Mouse (Mus musculus): ENCODE data around the gene Wdr45b. TPM values are rescaled to one million over a fixed set of nuclear protein-coding genes. Genes with fewer than 3 reads are reported as not detected.
"Not testable (repeated sequence)": the region's sequence is repeated elsewhere in the genome, so short reads cannot be mapped to it uniquely, and the experiment has no call there.

The Wdr45b gene
- total RNA-seq, 2 experiments from 2014 or later, result 33.4 to 34.2 TPM

GRCm38 (mm10) chr11:121328619-121329018 is 25.6 kb downstream of the Wdr45b start:
- DNase-seq, result no peak

- DNase-seq, result no peak
Measured at GRCm38 (mm10) chr11:121328206-121328605, 26.0 kb downstream of the Wdr45b start.

GRCm38 (mm10) chr11:121326681-121327080 is 27.6 kb downstream of the Wdr45b start:
- no peak for DNase-seq

GRCm38 (mm10) chr11:121326034-121326433 is 28.2 kb downstream of the Wdr45b start:
- no peak for DNase-seq

GRCm38 (mm10) chr11:121307712-121308111 is 46.5 kb downstream of the Wdr45b start:
- not testable (repeated sequence) for DNase-seq

- no peak for DNase-seq
Measured at GRCm38 (mm10) chr11:121306608-121307007, 47.6 kb downstream of the Wdr45b start.

- no peak for DNase-seq
Measured at GRCm38 (mm10) chr11:121305371-121305770, 48.9 kb downstream of the Wdr45b start.

GRCm38 (mm10) chr11:121300265-121300664 is 54.0 kb downstream of the Wdr45b start:
- no peak for DNase-seq

- DNase-seq, result no peak
Measured at GRCm38 (mm10) chr11:121298493-121298892, 55.8 kb downstream of the Wdr45b start.

GRCm38 (mm10) chr11:121294771-121295170 is 59.5 kb downstream of the Wdr45b start:
- no peak for DNase-seq

- DNase-seq, result no peak
Measured at GRCm38 (mm10) chr11:121289859-121290258, 64.4 kb downstream of the Wdr45b start.

GRCm38 (mm10) chr11:121282911-121283310 is 71.3 kb downstream of the Wdr45b start:
- DNase-seq, result no peak

- DNase-seq, result no peak
Measured at GRCm38 (mm10) chr11:121278011-121278410, 76.2 kb downstream of the Wdr45b start.

- DNase-seq, result no peak
Measured at GRCm38 (mm10) chr11:121277516-121277915, 76.7 kb downstream of the Wdr45b start.

Small RNA genes lying within 50 kb of the gene (microRNA-seq; reads per million reads assigned to microRNA genes)
- gene Mir7236, result 0 to 1.1 reads per million in 2 experiments

Other genes starting within 250 kb of the Wdr45b start
- gene Tex19.2, start 235.8 kb downstream of the Wdr45b start, total RNA-seq (2021), result not detected
- gene Tex19.1, start 208.3 kb downstream of the Wdr45b start, total RNA-seq (2021), result not detected
- under 1 TPM in 1 of 2 experiments, not detected in 1; 0.30 TPM for gene Uts2r, start 194.2 kb downstream of the Wdr45b start, total RNA-seq (2021)
- gene Hexdc, start 150.0 kb downstream of the Wdr45b start, total RNA-seq (2021), result 1 to 10 TPM; 7.4 to 8.8 TPM
- gene Ogfod3, start 149.7 kb downstream of the Wdr45b start, total RNA-seq (2021), result 10 to 100 TPM; 17.0 to 17.9 TPM
- 10 to 100 TPM; 10.2 to 12.6 TPM for gene Cybc1, start 125.1 kb downstream of the Wdr45b start, total RNA-seq (2021)
- 10 to 100 TPM; 71.4 to 83.6 TPM for gene Narf, start 117.2 kb downstream of the Wdr45b start, total RNA-seq (2021)
- 10 to 100 TPM; 17.7 to 18.5 TPM for gene Foxk2, start 94.5 kb downstream of the Wdr45b start, total RNA-seq (2021)
- gene Rab40b, start 33.8 kb upstream of the Wdr45b start, total RNA-seq (2021), result 1 to 10 TPM; 2.0 to 2.1 TPM
- 1 to 10 TPM; 6.0 to 6.9 TPM for gene Fn3krp, start 67.0 kb upstream of the Wdr45b start, total RNA-seq (2021)
- 10 to 100 TPM; 27.8 to 33.3 TPM for gene Fn3k, start 80.5 kb upstream of the Wdr45b start, total RNA-seq (2021)
- gene Tbcd, start 97.5 kb upstream of the Wdr45b start, total RNA-seq (2021), result 10 to 100 TPM; 12.0 to 12.7 TPM
- under 1 TPM in 1 of 2 experiments, not detected in 1; 0.13 TPM for gene Zfp750, start 164.9 kb upstream of the Wdr45b start, total RNA-seq (2021)

All from heart, adult 18-20 months (tissue).